Mouse (Mus musculus) myocyte (in vitro differentiated cells): ENCODE measurements around the gene Nmur1. TPM values are rescaled to one million over a fixed set of nuclear protein-coding genes. Genes with fewer than 3 reads are reported as not detected.

Experiments used
- H3K27me3 ChIP-seq: one replicate; pipeline ENCODE4 v1.6.1; 2011; ENCODE audit not compliant: control insufficient read depth, insufficient read depth, insufficient read length
- H3K36me3 ChIP-seq: one replicate; pipeline ENCODE4 v1.6.1; 2011; ENCODE audit not compliant: control insufficient read depth, insufficient read depth
- H3K4me2 ChIP-seq: one replicate; pipeline ENCODE4 v1.6.1; 2011; ENCODE audit warnings: low read depth, control low read depth
- H3K4me3 ChIP-seq: one replicate; pipeline ENCODE4 v1.5.1; 2011; ENCODE audit warnings: mild to moderate bottlenecking, control low read depth, moderate library complexity
- H3K79me2 ChIP-seq: one replicate; pipeline ENCODE4 v1.6.1; 2011; ENCODE audit not compliant: control insufficient read depth, insufficient read depth
- H3ac ChIP-seq: one replicate; pipeline ENCODE4 v1.6.1; 2011; ENCODE audit not compliant: control insufficient read depth, insufficient read length
- CEBPB ChIP-seq: IDR thresholded peaks from 2 replicates; pipeline ENCODE4 v1.6.1; 2011; ENCODE audit warnings: mild to moderate bottlenecking, moderate library complexity; ENCODE audit not compliant: poor library complexity, insufficient read depth, severe bottlenecking
- E2F4 ChIP-seq: IDR thresholded peaks from one replicate; pipeline ENCODE4 v1.6.1; 2011; ENCODE audit warnings: mild to moderate bottlenecking, control low read depth, moderate library complexity; ENCODE audit not compliant: insufficient read depth
- MAX ChIP-seq: IDR thresholded peaks from one replicate; pipeline ENCODE4 v1.6.1; 2011; ENCODE audit warnings: low read depth, mild to moderate bottlenecking, control low read depth
- MYOD1 ChIP-seq, 3 experiments: IDR thresholded peaks; one replicate each; pipeline ENCODE4 v1.6.1; 2011; ENCODE audit warnings: control low read depth in 2 of 3, low read depth in 2 of 3, mild to moderate bottlenecking in 2 of 3, moderate library complexity in 1 of 3; ENCODE audit not compliant: insufficient read length in 2 of 3, control insufficient read depth in 1 of 3
- MYOG ChIP-seq, 3 experiments: IDR thresholded peaks; one replicate each; pipeline ENCODE4 v1.6.1; 2011; ENCODE audit warnings: control low read depth in 2 of 3, low read depth in 2 of 3, mild to moderate bottlenecking in 2 of 3; ENCODE audit not compliant: insufficient read length in 2 of 3, control insufficient read depth in 1 of 3, insufficient read depth in 1 of 3
- POLR2A ChIP-seq: IDR thresholded peaks from one replicate; pipeline ENCODE4 v1.6.1; 2011; ENCODE audit warnings: low read depth, mild to moderate bottlenecking, control low read depth, moderate library complexity; ENCODE audit not compliant: insufficient read length
- POLR2AphosphoS2 ChIP-seq: IDR thresholded peaks from one replicate; pipeline ENCODE4 v1.6.1; 2011; ENCODE audit warnings: low read depth, control low read depth; ENCODE audit not compliant: insufficient read length
- REST ChIP-seq: IDR thresholded peaks from one replicate; pipeline ENCODE4 v1.6.1; 2011; ENCODE audit warnings: mild to moderate bottlenecking, control low read depth, moderate library complexity; ENCODE audit not compliant: insufficient read depth, insufficient read length
- SRF ChIP-seq: IDR thresholded peaks from one replicate; pipeline ENCODE4 v1.6.1; 2011; ENCODE audit warnings: low read depth; ENCODE audit not compliant: control insufficient read depth, insufficient read length
- TCF12 ChIP-seq: IDR thresholded peaks from one replicate; pipeline ENCODE4 v1.6.1; 2011; ENCODE audit warnings: mild to moderate bottlenecking, control low read depth; ENCODE audit not compliant: poor library complexity, insufficient read depth, severe bottlenecking
- TCF3 ChIP-seq: IDR thresholded peaks from one replicate; pipeline ENCODE4 v1.6.1; 2011; ENCODE audit warnings: low read depth, control low read depth; ENCODE audit not compliant: insufficient read length
- USF1 ChIP-seq: IDR thresholded peaks from one replicate; pipeline ENCODE4 v1.6.1; 2011; ENCODE audit warnings: low read depth, mild to moderate bottlenecking, control low read depth, moderate library complexity
- polyA plus RNA-seq: library from polyadenylated mRNA; unstranded; fragments of >200 nt; fragmentation: generic; extraction: Trizol; gene quantifications from one replicate; pipeline ENCODE4 v1.2.1, GENCODE M21; 2012; ENCODE audit warnings: missing spikeins

Nmur1 gene
- polyA plus RNA-seq, 1 experiment, result not detected

DNA sequence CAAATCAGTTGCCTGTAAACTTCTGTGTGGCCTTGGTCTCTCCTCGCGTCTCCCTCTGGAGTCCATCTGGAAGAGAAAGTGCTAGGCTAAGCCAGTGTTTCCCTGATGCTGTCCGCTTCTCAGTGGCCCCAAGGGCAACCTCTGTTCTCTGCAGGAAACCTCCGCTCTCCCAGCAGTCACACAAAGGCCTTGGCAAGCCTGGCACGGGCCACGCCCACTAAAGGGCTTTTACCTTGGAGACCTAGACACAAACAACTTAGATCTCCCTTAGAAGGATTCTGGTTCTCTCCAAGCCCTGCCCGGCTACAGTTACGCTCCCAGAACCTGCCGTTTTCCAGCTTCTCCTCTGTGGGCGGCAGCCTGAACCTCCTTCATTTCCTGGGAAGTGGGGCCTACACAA, 5.0 kb downstream of the Nmur1 start:
- Histone ChIP-seq H3K27me3 (peaks cover 4% of the 10 kb centered on the region), H3K36me3 (no peaks in the 10 kb centered on the region), H3K4me2 (no peak overlapping the region), H3K4me3 (no peak overlapping the region), H3K79me2 (no peaks in the 10 kb centered on the region), H3ac (no peak overlapping the region)
- TF ChIP-seq TCF3, result no peak
- TF ChIP-seq CEBPB, result no peak
- no peak for TF ChIP-seq POLR2AphosphoS2
- TF ChIP-seq MYOD1 (IDR thresholded peaks at IDR 0.05; ENCODE audit: control insufficient read depth in 1 of 3, insufficient read length in 2 of 3, low read depth in 2 of 3), result no peak
- TF ChIP-seq TCF12, result no peak
- TF ChIP-seq POLR2A, result no peak
- TF ChIP-seq MYOG (IDR thresholded peaks at IDR 0.05; ENCODE audit: control insufficient read depth in 1 of 3, insufficient read depth in 1 of 3, insufficient read length in 2 of 3, low read depth in 2 of 3), result no peak
- no peak for TF ChIP-seq MAX
- no peak for TF ChIP-seq USF1

DNA sequence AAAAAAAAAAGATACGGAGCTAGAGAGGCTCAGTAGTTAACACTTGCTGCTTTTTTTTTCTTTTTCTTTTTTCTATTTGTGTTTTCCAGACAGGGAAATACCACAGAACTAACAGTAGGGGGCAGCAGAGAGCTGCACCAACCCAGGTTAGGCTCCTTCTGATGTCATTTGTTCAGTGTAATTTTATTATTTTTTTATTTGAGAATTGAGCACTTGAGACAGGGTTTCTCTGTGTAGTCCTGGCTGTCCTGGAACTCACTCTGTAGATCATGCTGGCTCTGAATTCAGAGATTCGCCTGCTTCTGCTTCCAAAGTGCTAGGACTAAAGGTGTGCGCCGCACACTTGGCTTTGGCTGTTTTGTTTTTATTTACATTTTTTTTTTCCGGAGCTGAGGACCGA, 9.7 kb downstream of the Nmur1 start:
- H3K36me3 ChIP-seq, result no peaks in the 10 kb centered on the region
- no peaks in the 10 kb centered on the region for H3K79me2 ChIP-seq
- H3K4me2 ChIP-seq, result no peak overlapping the region
- TF ChIP-seq POLR2A, result no peak
- no peak for TF ChIP-seq MAX
- TF ChIP-seq SRF, result no peak
- TF ChIP-seq MYOG (IDR thresholded peaks at IDR 0.05; ENCODE audit: control insufficient read depth in 1 of 3, insufficient read depth in 1 of 3, insufficient read length in 2 of 3, low read depth in 2 of 3), result no peak
- TF ChIP-seq E2F4, result no peak
- TF ChIP-seq REST, result no peak
- no peak for TF ChIP-seq TCF12
- no peak for TF ChIP-seq POLR2AphosphoS2
- no peak for TF ChIP-seq MYOD1 (IDR thresholded peaks at IDR 0.05; ENCODE audit: control insufficient read depth in 1 of 3, insufficient read length in 2 of 3, low read depth in 2 of 3)
- TF ChIP-seq USF1, result no peak
- TF ChIP-seq CEBPB, result no peak
- TF ChIP-seq TCF3, result no peak
- H3K27me3 ChIP-seq, result no peaks in the 10 kb centered on the region
- H3K4me3 ChIP-seq, result no peak overlapping the region
- no peak overlapping the region for H3ac ChIP-seq

DNA sequence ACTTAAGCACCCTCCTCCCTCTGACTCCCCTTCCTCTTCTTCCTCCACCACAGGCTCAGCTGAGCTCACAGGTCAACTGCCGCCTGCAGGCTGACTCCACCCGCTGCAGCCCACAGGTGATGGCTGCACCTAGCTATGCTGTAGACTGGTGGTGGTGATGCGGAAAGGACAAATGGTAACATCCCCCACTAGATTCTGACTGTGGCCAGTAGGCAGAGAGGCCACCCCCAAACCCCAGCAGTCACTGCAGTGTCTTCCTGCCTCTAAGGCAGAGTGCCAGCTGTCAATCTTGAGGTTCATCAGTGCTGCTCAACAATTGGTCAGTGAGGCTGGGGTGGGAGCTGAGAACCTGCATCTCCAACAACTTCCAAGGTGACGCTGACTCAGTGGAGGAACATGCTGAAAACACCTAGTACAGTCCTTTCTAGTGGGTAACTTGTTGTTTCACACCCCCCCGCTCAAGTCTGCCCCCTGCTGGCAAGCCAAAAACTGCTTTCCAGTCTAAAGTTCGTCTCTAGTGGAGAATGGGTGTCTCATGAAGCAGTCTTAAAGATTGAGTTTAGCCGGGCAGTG, 10.3 kb downstream of the Nmur1 start:
- H3K4me3 ChIP-seq, result no peak overlapping the region
- H3K79me2 ChIP-seq, result no peaks in the 10 kb centered on the region
- H3K4me2 ChIP-seq, result no peak overlapping the region
- TF ChIP-seq POLR2A (no peak), E2F4 (no peak)
- H3K36me3 ChIP-seq, result no peaks in the 10 kb centered on the region
- H3K27me3 ChIP-seq, result no peaks in the 10 kb centered on the region
- H3ac ChIP-seq, result no peak overlapping the region

DNA sequence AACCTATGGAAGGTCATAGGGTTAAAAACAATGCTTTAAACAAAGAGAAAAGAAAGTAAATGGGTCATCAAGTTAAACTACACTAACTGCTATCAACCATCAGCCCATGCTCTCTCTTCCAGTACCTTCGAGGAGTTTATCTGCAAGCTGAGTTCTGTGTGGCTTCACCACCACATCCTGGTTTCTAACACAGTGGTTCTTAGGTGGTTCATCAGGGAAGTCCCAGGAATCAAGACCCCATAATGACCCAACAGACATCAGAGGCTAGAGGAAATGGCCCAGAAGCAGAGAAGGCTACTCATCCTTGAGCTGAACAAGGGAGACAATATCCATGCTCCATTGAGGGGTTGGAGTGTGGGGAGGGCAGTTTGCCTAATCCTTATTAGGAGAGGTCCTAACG, 10.9 kb downstream of the Nmur1 start:
- Histone ChIP-seq H3K36me3 (no peaks in the 10 kb centered on the region), H3K79me2 (no peaks in the 10 kb centered on the region), H3K4me3 (no peak overlapping the region), H3ac (no peak overlapping the region), H3K4me2 (no peak overlapping the region), H3K27me3 (peaks cover 3% of the 10 kb centered on the region)
- no peak for TF ChIP-seq POLR2A
- TF ChIP-seq TCF12, result no peak
- no peak for TF ChIP-seq TCF3

DNA sequence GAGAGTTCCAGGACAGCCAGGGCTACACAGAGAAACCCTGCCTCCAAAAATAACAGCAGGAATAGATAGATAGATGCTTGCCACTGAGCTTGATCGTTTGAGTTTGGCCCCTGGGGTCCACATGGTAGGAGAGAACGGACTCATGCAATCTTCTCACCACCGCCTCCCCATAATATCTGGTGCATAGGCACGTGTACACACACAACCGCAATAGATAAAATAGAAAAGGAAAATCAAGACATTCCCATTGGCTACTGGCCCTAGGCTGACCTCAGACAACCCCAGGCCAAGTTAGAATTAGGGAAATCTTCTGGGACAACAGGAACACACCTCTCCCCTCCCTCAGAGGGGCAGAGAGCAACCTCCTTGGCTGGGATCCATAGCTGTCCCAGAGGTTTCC, 11.3 kb downstream of the Nmur1 start:
- TF ChIP-seq POLR2AphosphoS2, result no peak
- no peak for TF ChIP-seq MAX
- no peak for TF ChIP-seq REST
- no peak for TF ChIP-seq MYOG (IDR thresholded peaks at IDR 0.05; ENCODE audit: control insufficient read depth in 1 of 3, insufficient read depth in 1 of 3, insufficient read length in 2 of 3, low read depth in 2 of 3)
- no peak for TF ChIP-seq E2F4
- TF ChIP-seq TCF3, result no peak
- no peak for TF ChIP-seq SRF
- no peak for TF ChIP-seq POLR2A
- no peak for TF ChIP-seq TCF12
- no peak for TF ChIP-seq CEBPB
- TF ChIP-seq MYOD1 (IDR thresholded peaks at IDR 0.05; ENCODE audit: control insufficient read depth in 1 of 3, insufficient read length in 2 of 3, low read depth in 2 of 3), result no peak
- no peak for TF ChIP-seq USF1
- H3K79me2 ChIP-seq, result no peaks in the 10 kb centered on the region

More for the DNA sequence above, 11.3 kb downstream of the Nmur1 start:
- Histone ChIP-seq H3K36me3 (no peaks in the 10 kb centered on the region), H3K27me3 (peaks cover 4% of the 10 kb centered on the region), H3K4me2 (no peak overlapping the region), H3ac (no peak overlapping the region), H3K4me3 (no peak overlapping the region)
